Mouse (Mus musculus): ENCODE results near the gene Nf1. TPM values are rescaled to one million over a fixed set of nuclear protein-coding genes. Genes with fewer than 3 reads are reported as not detected.

Gene Nf1
- total RNA-seq, 2 experiments from 2014 or later, result 60.4 to 69.7 TPM

- DNase-seq, result no peak
Measured at GRCm38 (mm10) chr11:79527739-79528384, 188.4 kb downstream of the Nf1 start.

- peak in 1 of 2 experiments; percentile 5 for DNase-seq
Measured at GRCm38 (mm10) chr11:79528601-79529000, 189.1 kb downstream of the Nf1 start.

GRCm38 (mm10) chr11:79529226-79529625 lies 189.7 kb downstream of the Nf1 start:
- no peak for DNase-seq

- no peak for DNase-seq
Measured at GRCm38 (mm10) chr11:79529736-79530135, 190.2 kb downstream of the Nf1 start.

GRCm38 (mm10) chr11:79530333-79530761 lies 190.9 kb downstream of the Nf1 start, which contains the start of the genes Evi2 and Evi2a:
TSS of gene Evi2 (minus strand) at chr11:79530589.
TSS of gene Evi2a (minus strand) at chr11:79530609.
- peak in 1 of 2 experiments; percentile 6 for DNase-seq

GRCm38 (mm10) chr11:79530774-79531173 lies 191.3 kb downstream of the Nf1 start:
- no peak for DNase-seq

GRCm38 (mm10) chr11:79531485-79531884 lies 192.0 kb downstream of the Nf1 start:
- DNase-seq, result no peak

GRCm38 (mm10) chr11:79533311-79533710 lies 193.8 kb downstream of the Nf1 start:
- no peak for DNase-seq

GRCm38 (mm10) chr11:79533950-79534690 lies 194.6 kb downstream of the Nf1 start:
- peak; percentile 50 to 66 for DNase-seq

GRCm38 (mm10) chr11:79535554-79535953 lies 196.1 kb downstream of the Nf1 start:
- no peak for DNase-seq

- DNase-seq, result no peak
Measured at GRCm38 (mm10) chr11:79536293-79536692, 196.8 kb downstream of the Nf1 start.

GRCm38 (mm10) chr11:79552622-79553021 lies 213.1 kb downstream of the Nf1 start:
- DNase-seq, result peak in 1 of 2 experiments; percentile 15

- DNase-seq, result no peak
Measured at GRCm38 (mm10) chr11:79560536-79560935, 221.0 kb downstream of the Nf1 start.

GRCm38 (mm10) chr11:79563493-79563892 lies 224.0 kb downstream of the Nf1 start:
- DNase-seq, result no peak

GRCm38 (mm10) chr11:79566947-79567346 lies 227.5 kb downstream of the Nf1 start:
- no peak for DNase-seq

- DNase-seq, result no peak
Measured at GRCm38 (mm10) chr11:79568197-79568911, 228.9 kb downstream of the Nf1 start.

- no peak for DNase-seq
Measured at GRCm38 (mm10) chr11:79570319-79570718, 230.8 kb downstream of the Nf1 start.

GRCm38 (mm10) chr11:79573836-79574235 lies 234.3 kb downstream of the Nf1 start:
- no peak for DNase-seq

GRCm38 (mm10) chr11:79575383-79576073 lies 236.0 kb downstream of the Nf1 start:
- DNase-seq, result no peak

GRCm38 (mm10) chr11:79577741-79578140 lies 238.2 kb downstream of the Nf1 start:
- peak; percentile 73 to 76 for DNase-seq

GRCm38 (mm10) chr11:79580660-79581059 lies 241.2 kb downstream of the Nf1 start:
- DNase-seq, result no peak

GRCm38 (mm10) chr11:79581257-79581656 lies 241.8 kb downstream of the Nf1 start:
- DNase-seq, result no peak

All from adrenal gland, postnatal 36 days (tissue).